Mouse (Mus musculus): ENCODE data around the gene Setd6. TPM values are rescaled to one million over a fixed set of nuclear protein-coding genes. Genes with fewer than 3 reads are reported as not detected.

The Setd6 gene
- polyA plus RNA-seq (2014; fragmentation: Illumina TruSeq; extraction: RNeasy Lipid Tissue Mini Kit (QIAGEN cat#74804); ENCODE audit: low read depth, low replicate concordance) = 4.5 TPM

DNA sequence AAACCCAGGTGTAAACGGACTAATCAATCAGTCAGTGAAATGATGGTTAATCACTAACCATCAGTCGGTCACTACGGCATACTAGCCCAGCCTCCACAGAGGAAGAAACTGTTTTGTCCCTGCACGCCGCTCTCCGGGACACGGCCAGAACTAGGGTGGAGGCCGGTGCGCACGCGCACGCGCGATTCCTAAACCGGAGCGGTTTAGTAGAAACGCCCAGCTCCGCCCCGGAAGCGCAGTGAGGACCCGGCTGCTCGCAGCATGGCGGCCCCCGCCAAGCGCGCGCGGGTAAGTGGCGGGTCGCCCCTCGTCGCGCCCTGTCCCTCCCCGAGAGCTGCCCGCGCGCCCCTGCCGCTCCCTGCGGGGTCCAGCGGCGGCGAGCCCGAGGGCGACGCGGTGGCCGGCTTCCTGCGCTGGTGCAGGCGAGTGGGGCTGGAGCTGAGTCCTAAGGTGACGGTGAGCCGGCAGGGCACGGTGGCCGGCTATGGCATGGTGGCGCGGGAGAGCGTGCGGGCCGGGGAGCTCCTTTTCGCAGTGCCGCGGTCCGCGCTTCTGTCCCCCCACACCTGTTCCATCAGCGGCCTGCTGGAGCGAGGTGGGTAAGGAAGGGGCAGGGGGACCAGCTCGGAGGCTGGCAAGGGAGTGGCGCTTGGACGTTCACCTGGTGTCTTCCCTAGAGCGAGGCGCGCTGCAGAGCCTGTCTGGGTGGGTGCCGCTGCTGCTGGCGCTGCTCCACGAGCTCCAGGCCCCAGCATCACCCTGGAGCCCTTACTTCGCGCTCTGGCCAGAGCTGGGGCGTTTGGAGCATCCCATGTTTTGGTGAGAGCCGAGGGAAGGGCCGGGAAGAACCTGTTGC lies at the start of gene Setd6:
Gene Setd6 (plus strand): TSS at position 206 of the 856 bp plus-strand sequence.

GRCm38 (mm10) chr8:95676631-95677030 lies 39.0 kb upstream of the Setd6 start, which contains the start of gene Ndrg4:
Ndrg4 (plus strand) TSS chr8:95676980.

Other genes starting within 250 kb of the Setd6 start
- 631 TPM for gene Csnk2a2, start 225.8 kb upstream of the Setd6 start, polyA plus RNA-seq (2014; fragmentation: Illumina TruSeq; extraction: RNeasy Lipid Tissue Mini Kit (QIAGEN cat#74804); ENCODE audit: low read depth, low replicate concordance)
- gene Ccdc113, start 181.8 kb upstream of the Setd6 start, polyA plus RNA-seq (2014; fragmentation: Illumina TruSeq; extraction: RNeasy Lipid Tissue Mini Kit (QIAGEN cat#74804); ENCODE audit: low read depth, low replicate concordance) = 195 TPM
- gene Prss54, start 139.5 kb upstream of the Setd6 start, polyA plus RNA-seq (2014; fragmentation: Illumina TruSeq; extraction: RNeasy Lipid Tissue Mini Kit (QIAGEN cat#74804); ENCODE audit: low read depth, low replicate concordance) = 200 TPM
- gene Gins3, start 82.4 kb upstream of the Setd6 start, polyA plus RNA-seq (2014; fragmentation: Illumina TruSeq; extraction: RNeasy Lipid Tissue Mini Kit (QIAGEN cat#74804); ENCODE audit: low read depth, low replicate concordance) = 5.9 TPM
- gene Ndrg4, start 38.9 kb upstream of the Setd6 start, polyA plus RNA-seq (2014; fragmentation: Illumina TruSeq; extraction: RNeasy Lipid Tissue Mini Kit (QIAGEN cat#74804); ENCODE audit: low read depth, low replicate concordance) = 5.0 TPM
- gene Cnot1, start 91.6 kb downstream of the Setd6 start, polyA plus RNA-seq (2014; fragmentation: Illumina TruSeq; extraction: RNeasy Lipid Tissue Mini Kit (QIAGEN cat#74804); ENCODE audit: low read depth, low replicate concordance) = 401 TPM
- gene Sap18b, start 109.5 kb downstream of the Setd6 start, polyA plus RNA-seq (2014; fragmentation: Illumina TruSeq; extraction: RNeasy Lipid Tissue Mini Kit (QIAGEN cat#74804); ENCODE audit: low read depth, low replicate concordance) = 2.8 TPM
- gene Slc38a7, start 137.7 kb downstream of the Setd6 start, polyA plus RNA-seq (2014; fragmentation: Illumina TruSeq; extraction: RNeasy Lipid Tissue Mini Kit (QIAGEN cat#74804); ENCODE audit: low read depth, low replicate concordance) = 0.91 TPM
- 2.6 TPM for gene Got2, start 172.7 kb downstream of the Setd6 start, polyA plus RNA-seq (2014; fragmentation: Illumina TruSeq; extraction: RNeasy Lipid Tissue Mini Kit (QIAGEN cat#74804); ENCODE audit: low read depth, low replicate concordance)